In genomic region chr12:99570197-99570956, GRCm38 (mm10) we compare ENCODE assay signal across 7 mouse cellular contexts. TPM values are rescaled to one million over a fixed set of nuclear protein-coding genes. Genes with fewer than 3 reads are reported as not detected.
DNase-seq lines count a peak whose midpoint lies in the region; ATAC-seq lines count a peak whose summit lies in the region.

No protein-coding gene starts in this region.

- H3K4me2 ChIP-seq in hindbrain, embryonic 14.5 days (replicated peaks) = no peak overlapping the region

- intact Hi-C loops in left cerebral cortex, postnatal 25 days (cut with DNase I) = no loop called here

- H3K36me3 ChIP-seq in hindbrain, embryonic 14.5 days (replicated peaks; ENCODE audit: control insufficient read depth, insufficient read depth) = no peaks in the 10 kb centered on the region

- no peaks in the 10 kb centered on the region for H3K27me3 ChIP-seq in hindbrain, embryonic 14.5 days (ENCODE audit: control insufficient read depth, insufficient read depth, low read length)

- no peak overlapping the region for H3K9ac ChIP-seq in hindbrain, embryonic 14.5 days

- peak; percentile 68; the same call in 1 of the 2 replicates for ATAC-seq in hindbrain, embryonic 14.5 days (ENCODE audit: low FRiP score)

- no peak overlapping the region for H3K27ac ChIP-seq in hindbrain, embryonic 14.5 days

- no peaks in the 10 kb centered on the region for H3K4me1 ChIP-seq in hindbrain, embryonic 14.5 days (replicated peaks; ENCODE audit: control insufficient read depth, insufficient read depth, low read length)

- DNase-seq in adrenal gland, adult (ENCODE audit: inconsistent age in 2 of 2, low spot score in 1 of 2) = peak; percentile 73 to 90
- DNase-seq in adrenal gland, postnatal 36 days = peak; percentile 79
- peak; percentile 54 to 65 for DNase-seq in frontal cortex, postnatal 14 days (ENCODE audit: low spot score in 2 of 2)
- DNase-seq in hindbrain, embryonic 14.5 days (ENCODE audit: low spot score) = peak; percentile 79
- DNase-seq in left cerebral cortex, postnatal 25 days (ENCODE audit: low spot score in 2 of 2) = peak; percentile 69
- DNase-seq in right cerebral cortex, adult 2 months (ENCODE audit: low spot score in 2 of 2) = peak; percentile 66 to 76
- no peak for DNase-seq in spleen, postnatal 10 days (ENCODE audit: low spot score in 2 of 2)

- 65% methylated on average over 25 of the region's 25 CpGs for WGBS in hindbrain, embryonic 14.5 days

- no peak overlapping the region for H3K4me3 ChIP-seq in hindbrain, embryonic 14.5 days (replicated peaks; ENCODE audit: low read length)

- no peaks in the 10 kb centered on the region for H3K9me3 ChIP-seq in hindbrain, embryonic 14.5 days (ENCODE audit: control insufficient read depth, low read length)

RNA-seq across cellular contexts. Expression of gene Foxn3, which starts 7.0 kb away (rescaled TPM):
- total RNA-seq in adrenal gland, postnatal 36 days (2021) = 10 to 100 TPM; 52.6 to 89.1 TPM
- polyA plus RNA-seq in hindbrain, embryonic 14.5 days (2014; fragmentation: Nextera tagmentation; extraction: Ambion mirVana) = 83.6 and 84.9 TPM in 2 replicates
- total RNA-seq in left cerebral cortex, postnatal 25 days (2021) = 10 to 100 TPM; 49.3 to 52.8 TPM

Comparison
In these comparisons a context has a peak if more than half of its experiments do, and no peak if none do; other contexts are left out.
1. DNase-seq: peak in adrenal gland, adult (2 of 2), adrenal gland, postnatal 36 days (2 of 2), frontal cortex, postnatal 14 days (2 of 2), hindbrain, embryonic 14.5 days (single experiment), left cerebral cortex, postnatal 25 days (2 of 2) and right cerebral cortex, adult 2 months (2 of 2); none in spleen, postnatal 10 days (0 of 2).